Mouse (Mus musculus): ENCODE measurements around the gene Tsga10. TPM values are rescaled to one million over a fixed set of nuclear protein-coding genes. Genes with fewer than 3 reads are reported as not detected.
A peak's percentile ranks its signal among the peaks of the same experiment; 100 is the strongest.

Tsga10 gene
- polyA plus RNA-seq, 1 experiment from 2014 or later, result 20.3 TPM

- 95% methylated on average over 4 of the region's 4 CpGs for WGBS
- Histone ChIP-seq H3K27ac (no peak overlapping the region), H3K27me3 (no peaks in the 10 kb centered on the region; the same call in 1 of the 2 replicates), H3K4me3 (no peak overlapping the region), H3K4me1 (peaks cover 5% of the 10 kb centered on the region; the same call in 1 of the 2 replicates), H3K9me3 (replicated peaks) (peaks cover 11% of the 10 kb centered on the region; the same call in 1 of the 2 replicates), H3K36me3 (peaks cover 33% of the 10 kb centered on the region), H3K9ac (no peak overlapping the region), H3K4me2 (replicated peaks) (peak overlapping the region; percentile 76; the same call in 1 of the 2 replicates)
- no peak for ATAC-seq (ENCODE audit: low FRiP score)
Observed at GRCm38 (mm10) chr1:37873157-37873556, 6.9 kb upstream of the Tsga10 start.

GRCm38 (mm10) chr1:37872131-37873067, 6.2 kb upstream of the Tsga10 start:
- Histone ChIP-seq H3K4me3 (peak overlapping the region; percentile 49), H3K36me3 (peaks cover 27% of the 10 kb centered on the region), H3K27me3 (no peaks in the 10 kb centered on the region; the same call in 1 of the 2 replicates), H3K27ac (peak overlapping the region; percentile 66; the same call in 1 of the 2 replicates), H3K4me2 (replicated peaks) (peak overlapping the region; percentile 76), H3K9ac (peak overlapping the region; percentile 37), H3K9me3 (replicated peaks) (peaks cover 11% of the 10 kb centered on the region; the same call in 1 of the 2 replicates), H3K4me1 (peaks cover 5% of the 10 kb centered on the region; the same call in 1 of the 2 replicates)
- 7% methylated on average over 33 of the region's 33 CpGs for WGBS
- peak; percentile 88 for ATAC-seq (ENCODE audit: low FRiP score)

- Histone ChIP-seq H3K36me3 (peaks cover 20% of the 10 kb centered on the region), H3K27me3 (no peaks in the 10 kb centered on the region; the same call in 1 of the 2 replicates), H3K4me2 (replicated peaks) (peak within 1 kb of the TSS; percentile 76), H3K9ac (peak within 1 kb of the TSS; percentile 37), H3K4me1 (peaks cover 5% of the 10 kb centered on the region; the same call in 1 of the 2 replicates), H3K27ac (peak within 1 kb of the TSS; percentile 66; the same call in 1 of the 2 replicates), H3K4me3 (peak within 1 kb of the TSS; percentile 49), H3K9me3 (replicated peaks) (peaks cover 11% of the 10 kb centered on the region; the same call in 1 of the 2 replicates)
- ATAC-seq (ENCODE audit: low FRiP score), result peak; percentile 33
- WGBS, result 7% methylated on average over 7 of the region's 7 CpGs
Observed at GRCm38 (mm10) chr1:37871704-37872103, 5.5 kb upstream of the Tsga10 start, which contains the start of gene Lipt1. Gene Lipt1 (plus strand): TSS chr1:37871738.

- Histone ChIP-seq H3K36me3 (no peaks in the 10 kb centered on the region), H3K4me1 (peaks cover 5% of the 10 kb centered on the region; the same call in 1 of the 2 replicates), H3K27ac (no peak overlapping the region), H3K27me3 (no peaks in the 10 kb centered on the region; the same call in 1 of the 2 replicates), H3K9me3 (replicated peaks) (no peaks in the 10 kb centered on the region), H3K9ac (no peak overlapping the region), H3K4me2 (replicated peaks) (no peak overlapping the region), H3K4me3 (no peak overlapping the region)
- ATAC-seq (ENCODE audit: low FRiP score), result no peak
- 44% methylated on average over 2 of the region's 2 CpGs for WGBS
Observed at GRCm38 (mm10) chr1:37869362-37869761, 3.1 kb upstream of the Tsga10 start.

GRCm38 (mm10) chr1:37868640-37869039, 2.4 kb upstream of the Tsga10 start:
- Histone ChIP-seq H3K9me3 (replicated peaks) (no peaks in the 10 kb centered on the region), H3K27me3 (no peaks in the 10 kb centered on the region; the same call in 1 of the 2 replicates), H3K36me3 (no peaks in the 10 kb centered on the region), H3K27ac (no peak overlapping the region), H3K9ac (no peak overlapping the region), H3K4me3 (no peak overlapping the region), H3K4me2 (replicated peaks) (no peak overlapping the region), H3K4me1 (peaks cover 5% of the 10 kb centered on the region; the same call in 1 of the 2 replicates)
- 63% methylated on average over 10 of the region's 10 CpGs for WGBS
- no peak for ATAC-seq (ENCODE audit: low FRiP score)

GRCm38 (mm10) chr1:37867684-37868322, 1.6 kb upstream of the Tsga10 start:
- H3K36me3 ChIP-seq, result no peaks in the 10 kb centered on the region
- 74% methylated on average over 10 of the region's 10 CpGs for WGBS
- H3K4me3 ChIP-seq, result no peak overlapping the region
- no peak overlapping the region for H3K9ac ChIP-seq
- no peaks in the 10 kb centered on the region; the same call in 1 of the 2 replicates for H3K27me3 ChIP-seq
- no peak overlapping the region for H3K27ac ChIP-seq
- no peak overlapping the region for H3K4me2 ChIP-seq (replicated peaks)
- peaks cover 4% of the 10 kb centered on the region; the same call in 1 of the 2 replicates for H3K4me1 ChIP-seq
- ATAC-seq (ENCODE audit: low FRiP score), result no peak
- no peaks in the 10 kb centered on the region for H3K9me3 ChIP-seq (replicated peaks)

- no peak for ATAC-seq (ENCODE audit: low FRiP score)
- Histone ChIP-seq H3K36me3 (no peaks in the 10 kb centered on the region), H3K4me2 (replicated peaks) (no peak overlapping the region), H3K4me1 (no peaks in the 10 kb centered on the region), H3K9ac (no peak overlapping the region), H3K4me3 (no peak overlapping the region), H3K27ac (no peak overlapping the region), H3K27me3 (no peaks in the 10 kb centered on the region; the same call in 1 of the 2 replicates), H3K9me3 (replicated peaks) (no peaks in the 10 kb centered on the region)
- WGBS, result 69% methylated on average over 1 of the region's 1 CpGs
Observed at GRCm38 (mm10) chr1:37867056-37867455, 827 bp upstream of the Tsga10 start.

- 14% methylated on average over 23 of the region's 23 CpGs for WGBS
Observed at GRCm38 (mm10) chr1:37865401-37866215, 621 bp downstream of the Tsga10 start.

GRCm38 (mm10) chr1:37864511-37865400, 1.5 kb downstream of the Tsga10 start:
- H3K36me3 ChIP-seq, result no peaks in the 10 kb centered on the region

More at GRCm38 (mm10) chr1:37865401-37866215, 621 bp downstream of the Tsga10 start:
- Histone ChIP-seq H3K9ac (peak overlapping the region; percentile 76), H3K27ac (peak overlapping the region; percentile 91), H3K4me1 (no peaks in the 10 kb centered on the region), H3K4me3 (peak overlapping the region; percentile 68), H3K27me3 (no peaks in the 10 kb centered on the region; the same call in 1 of the 2 replicates), H3K4me2 (replicated peaks) (peak overlapping the region; percentile 70), H3K9me3 (replicated peaks) (no peaks in the 10 kb centered on the region), H3K36me3 (no peaks in the 10 kb centered on the region)
- no peak for ATAC-seq (ENCODE audit: low FRiP score)

GRCm38 (mm10) chr1:37850696-37851095, 15.5 kb downstream of the Tsga10 start:
- Histone ChIP-seq H3K4me2 (replicated peaks) (no peak overlapping the region), H3K36me3 (peaks cover 13% of the 10 kb centered on the region), H3K9ac (no peak overlapping the region), H3K27ac (no peak overlapping the region), H3K4me3 (no peak overlapping the region), H3K4me1 (peaks cover 4% of the 10 kb centered on the region; the same call in 1 of the 2 replicates), H3K9me3 (replicated peaks) (no peaks in the 10 kb centered on the region), H3K27me3 (no peaks in the 10 kb centered on the region)
- WGBS, result 49% methylated on average over 2 of the region's 2 CpGs
- ATAC-seq (ENCODE audit: low FRiP score), result no peak

More at GRCm38 (mm10) chr1:37864511-37865400, 1.5 kb downstream of the Tsga10 start:
- peak overlapping the region; percentile 76 for H3K9ac ChIP-seq
- 1% methylated on average over 87 of the region's 90 CpGs for WGBS
- peak; percentile 98 for ATAC-seq (ENCODE audit: low FRiP score)
- H3K9me3 ChIP-seq (replicated peaks), result no peaks in the 10 kb centered on the region
- no peaks in the 10 kb centered on the region for H3K4me1 ChIP-seq
- H3K4me3 ChIP-seq, result peak overlapping the region; percentile 68
- H3K27me3 ChIP-seq, result no peaks in the 10 kb centered on the region; the same call in 1 of the 2 replicates
- peak overlapping the region; percentile 70 for H3K4me2 ChIP-seq (replicated peaks)
- H3K27ac ChIP-seq, result peak overlapping the region; percentile 94
